Mouse (Mus musculus) lung, postnatal 0 days (tissue): ENCODE data around the gene Cadps. TPM values are rescaled to one million over a fixed set of nuclear protein-coding genes. Genes with fewer than 3 reads are reported as not detected.

ENCODE experiments used
- ATAC-seq: fragments of 200-750 bp; cut with Nextera tagmentation; 2 replicates; pipeline ENCODE4 v1.8.0; 2017; ENCODE audit warnings: moderate library complexity
- DNase-seq: peaks from one replicate; pipeline ENCODE4 v3.0.0-alpha.2; 2016; ENCODE audit warnings: low spot score
- H3K27ac ChIP-seq: fragments of 300-500 bp; sonication (generic); 2 replicates; pipeline ENCODE4 v1.5.1; 2014; ENCODE audit warnings: antibody characterized with exemption, mild to moderate bottlenecking, low read length, mixed read lengths
- H3K27me3 ChIP-seq: fragments of 300-500 bp; sonication (generic); replicated peaks from 2 replicates; pipeline ENCODE4 v1.6.1; 2014; ENCODE audit warnings: low read length, mixed read lengths; ENCODE audit not compliant: insufficient read depth
- H3K36me3 ChIP-seq: fragments of 300-500 bp; sonication (generic); 2 replicates; pipeline ENCODE4 v1.6.1; 2014; ENCODE audit warnings: low read length, mixed read lengths; ENCODE audit not compliant: insufficient read depth
- H3K4me1 ChIP-seq: fragments of 300-500 bp; sonication (generic); 2 replicates; pipeline ENCODE4 v1.6.1; 2014; ENCODE audit warnings: antibody characterized with exemption, low read depth, low read length, mixed read lengths; ENCODE audit not compliant: insufficient read depth
- H3K4me2 ChIP-seq: fragments of 300-500 bp; sonication (generic); replicated peaks from 2 replicates; pipeline ENCODE4 v1.6.1; 2014; ENCODE audit warnings: low read depth, mild to moderate bottlenecking, low read length, moderate library complexity, mixed read lengths
- H3K4me3 ChIP-seq: fragments of 300-500 bp; sonication (generic); 2 replicates; pipeline ENCODE4 v1.5.1; 2014; ENCODE audit warnings: low read depth, low read length
- H3K9ac ChIP-seq: fragments of 300-500 bp; sonication (generic); replicated peaks from 2 replicates; pipeline ENCODE4 v1.6.1; 2014; ENCODE audit warnings: low read depth, mild to moderate bottlenecking
- H3K9me3 ChIP-seq: fragments of 300-500 bp; sonication (generic); 2 replicates; pipeline ENCODE4 v1.6.1; 2016; ENCODE audit warnings: low read length, mixed read lengths
- CTCF ChIP-seq: IDR thresholded peaks from 2 replicates; pipeline ENCODE4 v1.5.1; 2016; ENCODE audit warnings: antibody characterized with exemption, mild to moderate bottlenecking
- EP300 ChIP-seq: IDR thresholded peaks from 2 replicates; pipeline ENCODE4 v1.6.1; 2016; ENCODE audit warnings: antibody characterized with exemption, mild to moderate bottlenecking, control low read depth
- WGBS: fragments of 180-500 bp; shearing (Covaris S2); extraction: QIAGEN DNeasy Blood & Tissue Kit; methylation state at CpG from one replicate; pipeline ENCODE4 v1.1.7; 2014; 5-methylcytosine and 5-hydroxymethylcytosine counted together
- polyA plus RNA-seq: library from polyadenylated mRNA; unstranded; fragments of >200 nt; fragmentation: Nextera tagmentation; extraction: Ambion mirVana; gene quantifications from 2 replicates; pipeline ENCODE4 v1.2.1, GENCODE M21; 2015

Cadps gene
- polyA plus RNA-seq, 1 experiment from 2014 or later, result 0.16 TPM

GRCm38 (mm10) chr14:12397561-12397960 lies 425.3 kb downstream of the Cadps start:
- ATAC-seq (no peak), DNase-seq (no peak)
- TF ChIP-seq EP300, result no peak
- TF ChIP-seq CTCF, result peak; percentile 27
- Histone ChIP-seq H3K4me2 (no peak overlapping the region), H3K27ac (no peak overlapping the region), H3K9me3 (no peaks in the 10 kb centered on the region), H3K4me1 (no peaks in the 10 kb centered on the region), H3K36me3 (no peaks in the 10 kb centered on the region), H3K27me3 (no peaks in the 10 kb centered on the region), H3K9ac (no peak overlapping the region), H3K4me3 (no peak overlapping the region)
- WGBS, result 73% methylated on average over 3 of the region's 3 CpGs

- Histone ChIP-seq H3K36me3 (no peaks in the 10 kb centered on the region), H3K27me3 (no peaks in the 10 kb centered on the region), H3K4me2 (no peak overlapping the region), H3K4me1 (no peaks in the 10 kb centered on the region), H3K9me3 (no peaks in the 10 kb centered on the region), H3K9ac (no peak overlapping the region), H3K27ac (no peak overlapping the region), H3K4me3 (no peak overlapping the region)
- DNase-seq (no peak), ATAC-seq (no peak)
- TF ChIP-seq EP300 (no peak), CTCF (no peak)
- WGBS, result 66% methylated on average over 2 of the region's 2 CpGs
Observed at GRCm38 (mm10) chr14:12394318-12394717, 428.6 kb downstream of the Cadps start.

- TF ChIP-seq EP300 (no peak), CTCF (no peak)
- 68% methylated on average over 12 of the region's 12 CpGs for WGBS
- H3K36me3 ChIP-seq, result no peaks in the 10 kb centered on the region
- no peaks in the 10 kb centered on the region for H3K27me3 ChIP-seq
- no peak for DNase-seq
- no peak overlapping the region for H3K27ac ChIP-seq
- H3K9ac ChIP-seq, result no peak overlapping the region
- H3K4me3 ChIP-seq, result no peak overlapping the region
- H3K4me2 ChIP-seq, result no peak overlapping the region
- H3K9me3 ChIP-seq, result no peaks in the 10 kb centered on the region
- no peaks in the 10 kb centered on the region for H3K4me1 ChIP-seq
- no peak for ATAC-seq
Observed at GRCm38 (mm10) chr14:12393271-12393861, 429.5 kb downstream of the Cadps start.

GRCm38 (mm10) chr14:12391167-12391566 lies 431.7 kb downstream of the Cadps start:
- no peak for DNase-seq
- Histone ChIP-seq H3K27ac (no peak overlapping the region), H3K9ac (no peak overlapping the region), H3K4me2 (no peak overlapping the region), H3K4me3 (no peak overlapping the region), H3K27me3 (no peaks in the 10 kb centered on the region), H3K4me1 (no peaks in the 10 kb centered on the region), H3K36me3 (no peaks in the 10 kb centered on the region), H3K9me3 (no peaks in the 10 kb centered on the region)
- 47% methylated on average over 7 of the region's 7 CpGs for WGBS
- no peak for ATAC-seq
- TF ChIP-seq EP300 (no peak), CTCF (no peak)

GRCm38 (mm10) chr14:12388806-12389436 lies 434.0 kb downstream of the Cadps start:
- Histone ChIP-seq H3K27ac (no peak overlapping the region), H3K9me3 (no peaks in the 10 kb centered on the region), H3K4me3 (no peak overlapping the region), H3K36me3 (no peaks in the 10 kb centered on the region), H3K4me2 (no peak overlapping the region), H3K27me3 (no peaks in the 10 kb centered on the region), H3K9ac (no peak overlapping the region), H3K4me1 (no peaks in the 10 kb centered on the region)
- DNase-seq (no peak), ATAC-seq (no peak)
- 47% methylated on average over 14 of the region's 14 CpGs for WGBS
- TF ChIP-seq CTCF (no peak), EP300 (no peak)

- H3K9me3 ChIP-seq, result no peaks in the 10 kb centered on the region
- H3K9ac ChIP-seq, result no peak overlapping the region
- no peak overlapping the region for H3K4me2 ChIP-seq
- H3K36me3 ChIP-seq, result no peaks in the 10 kb centered on the region
- WGBS, result 35% methylated on average over 4 of the region's 4 CpGs
- no peak overlapping the region for H3K27ac ChIP-seq
- no peaks in the 10 kb centered on the region for H3K4me1 ChIP-seq
- ATAC-seq, result no peak
- no peaks in the 10 kb centered on the region for H3K27me3 ChIP-seq
- TF ChIP-seq CTCF (no peak), EP300 (no peak)
- DNase-seq, result no peak
- H3K4me3 ChIP-seq, result no peak overlapping the region
Observed at GRCm38 (mm10) chr14:12388192-12388795, 434.6 kb downstream of the Cadps start.
